Mouse (Mus musculus) CH12.LX (cell line): ENCODE results near the gene Snrk. TPM values are rescaled to one million over a fixed set of nuclear protein-coding genes. Genes with fewer than 3 reads are reported as not detected.

Experiments
- DNase-seq: peaks from one replicate; pipeline ENCODE4 v3.0.0-alpha.2; 2013; ENCODE audit errors: extremely low read depth
- H3K27ac ChIP-seq: 2 replicates; pipeline ENCODE4 v1.5.1; 2012; ENCODE audit warnings: low read depth, mild to moderate bottlenecking, control low read depth, moderate library complexity; ENCODE audit not compliant: insufficient read depth
- H3K27me3 ChIP-seq: replicated peaks from 2 replicates; pipeline ENCODE3; 2012; ENCODE audit warnings: inconsistent platforms
- H3K36me3 ChIP-seq, 2 experiments: replicated peaks in 1 of 2; 2 replicates each; pipeline versions ENCODE3 to v1.6.1; 2012; ENCODE audit warnings: inconsistent platforms in 1 of 2, low read length in 1 of 2, mild to moderate bottlenecking in 1 of 2, mixed read lengths in 1 of 2, moderate library complexity in 1 of 2; ENCODE audit not compliant: control insufficient read depth in 1 of 2, insufficient read depth in 1 of 2
- H3K4me1 ChIP-seq, 2 experiments: 2 replicates each; pipeline ENCODE4 v1.6.1; 2012; ENCODE audit warnings: inconsistent platforms in 1 of 2, moderate library complexity in 1 of 2; ENCODE audit not compliant: insufficient read depth in 2 of 2, control insufficient read depth in 1 of 2
- H3K4me2 ChIP-seq: 2 replicates; pipeline ENCODE4 v1.6.1; 2012; ENCODE audit warnings: low read depth, mild to moderate bottlenecking, control low read depth; ENCODE audit not compliant: poor library complexity, insufficient read depth, severe bottlenecking
- H3K4me3 ChIP-seq, 3 experiments: fragments of 150-350 bp in 1 of 3; sonication (generic) in 1 of 3; replicated peaks in 1 of 3; 2 replicates each; pipeline versions ENCODE3 to v1.5.1; 2011 to 2012; ENCODE audit warnings: low read depth in 2 of 3, low read length in 2 of 3, mild to moderate bottlenecking in 2 of 3, moderate library complexity in 2 of 3, control low read depth in 1 of 3, improper control_type of control experiment in 1 of 3, inconsistent platforms in 1 of 3, mixed read lengths in 1 of 3; ENCODE audit not compliant: poor library complexity in 1 of 3
- H3K79me2 ChIP-seq: replicated peaks from 2 replicates; pipeline ENCODE4 v1.6.1; 2012; ENCODE audit warnings: mild to moderate bottlenecking, moderate library complexity; ENCODE audit not compliant: control insufficient read depth, poor library complexity, insufficient read depth, severe bottlenecking; ENCODE audit errors: extremely low read depth
- H3K9ac ChIP-seq: 2 replicates; pipeline ENCODE4 v1.6.1; 2012; ENCODE audit warnings: low read depth, mild to moderate bottlenecking, control low read depth, moderate library complexity; ENCODE audit not compliant: insufficient read depth
- H3K9me3 ChIP-seq: replicated peaks from 2 replicates; pipeline ENCODE3; 2012; ENCODE audit warnings: low read length, inconsistent platforms, mixed read lengths
- BHLHE40 ChIP-seq: IDR thresholded peaks from 2 replicates; pipeline ENCODE4 v1.6.1; 2011; ENCODE audit warnings: mild to moderate bottlenecking, low read depth, low read length, improper control_type of control experiment
- CHD1 ChIP-seq: IDR thresholded peaks from 2 replicates; pipeline ENCODE4 v1.6.1; 2012; ENCODE audit warnings: low read depth, low read length, improper control_type of control experiment, inconsistent platforms
- CHD2 ChIP-seq: IDR thresholded peaks from 2 replicates; pipeline ENCODE4 v1.6.1; 2011; ENCODE audit warnings: low read length, improper control_type of control experiment
- CTCF ChIP-seq, 2 experiments: IDR thresholded peaks in 1 of 2; conservative IDR thresholded peaks in 1 of 2; 2 replicates each; pipeline ENCODE4 v1.5.1; 2011 to 2012; ENCODE audit warnings: low read depth in 2 of 2, low read length in 2 of 2, improper control_type of control experiment in 1 of 2, inconsistent platforms in 1 of 2, mild to moderate bottlenecking in 1 of 2, moderate library complexity in 1 of 2
- ELF1 ChIP-seq: IDR thresholded peaks from 2 replicates; pipeline ENCODE4 v1.6.1; 2014; ENCODE audit warnings: low read depth, mild to moderate bottlenecking, inconsistent platforms, low read length, improper control_type of control experiment
- EP300 ChIP-seq: IDR thresholded peaks from 2 replicates; pipeline ENCODE4 v1.6.1; 2011; ENCODE audit warnings: low read length, improper control_type of control experiment
- ETS1 ChIP-seq: conservative IDR thresholded peaks from 2 replicates; pipeline ENCODE4 v1.6.1; 2012; ENCODE audit warnings: low read depth, mild to moderate bottlenecking, inconsistent platforms, low read length, improper control_type of control experiment, moderate library complexity
- GABPA ChIP-seq: IDR thresholded peaks from 2 replicates; pipeline ENCODE4 v1.6.1; 2012; ENCODE audit warnings: low read depth, low read length, improper control_type of control experiment, inconsistent platforms; ENCODE audit not compliant: insufficient replicate concordance
- HCFC1 ChIP-seq: IDR thresholded peaks from 2 replicates; pipeline ENCODE4 v1.6.1; 2012; ENCODE audit warnings: low read depth, mild to moderate bottlenecking, inconsistent platforms, low read length, improper control_type of control experiment
- JUN ChIP-seq: IDR thresholded peaks from 2 replicates; pipeline ENCODE4 v1.6.1; 2011; ENCODE audit warnings: low read depth, mild to moderate bottlenecking, low read length, improper control_type of control experiment, moderate library complexity; ENCODE audit not compliant: insufficient read depth
- KAT2A ChIP-seq: IDR thresholded peaks from 2 replicates; pipeline ENCODE4 v1.6.1; 2012; ENCODE audit warnings: low read length, improper control_type of control experiment, inconsistent platforms; ENCODE audit not compliant: insufficient replicate concordance
- MAX ChIP-seq: IDR thresholded peaks from 2 replicates; pipeline ENCODE4 v1.6.1; 2011; ENCODE audit warnings: low read length, improper control_type of control experiment
- MYC ChIP-seq: IDR thresholded peaks from 2 replicates; pipeline ENCODE4 v1.6.1; 2011; ENCODE audit warnings: low read depth, mild to moderate bottlenecking, improper control_type of control experiment, low read length
- NRF1 ChIP-seq: IDR thresholded peaks from 2 replicates; pipeline ENCODE4 v1.6.1; 2014; ENCODE audit warnings: low read depth, mild to moderate bottlenecking, inconsistent platforms, low read length, improper control_type of control experiment, moderate library complexity
- POLR2A ChIP-seq: IDR thresholded peaks from 2 replicates; pipeline ENCODE4 v1.6.1; 2011; ENCODE audit warnings: low read depth, mild to moderate bottlenecking, improper control_type of control experiment, low read length
- POLR2AphosphoS2 ChIP-seq: IDR thresholded peaks from 2 replicates; pipeline ENCODE4 v1.6.1; 2011; ENCODE audit warnings: low read depth, low read length, improper control_type of control experiment
- RAD21 ChIP-seq: IDR thresholded peaks from 2 replicates; pipeline ENCODE4 v1.6.1; 2011; ENCODE audit warnings: low read depth, mild to moderate bottlenecking, low read length, improper control_type of control experiment, moderate library complexity
- RCOR1 ChIP-seq: conservative IDR thresholded peaks from 2 replicates; pipeline ENCODE4 v1.6.1; 2012; ENCODE audit warnings: low read depth, mild to moderate bottlenecking, inconsistent platforms, low read length, improper control_type of control experiment
- SIN3A ChIP-seq: IDR thresholded peaks from 2 replicates; pipeline ENCODE4 v1.6.1; 2012; ENCODE audit warnings: low read length, improper control_type of control experiment, inconsistent platforms
- SMC3 ChIP-seq: IDR thresholded peaks from 2 replicates; pipeline ENCODE4 v1.6.1; 2011; ENCODE audit warnings: low read depth, low read length, improper control_type of control experiment
- TBP ChIP-seq: conservative IDR thresholded peaks from 2 replicates; pipeline ENCODE4 v1.6.1; 2011; ENCODE audit warnings: low read depth, low read length, improper control_type of control experiment
- TCF12 ChIP-seq: IDR thresholded peaks from 2 replicates; pipeline ENCODE4 v1.6.1; 2014; ENCODE audit warnings: low read depth, mild to moderate bottlenecking, inconsistent platforms, low read length, improper control_type of control experiment
- USF1 ChIP-seq: IDR thresholded peaks from 2 replicates; pipeline ENCODE4 v1.6.1; 2014; ENCODE audit warnings: low read depth, mild to moderate bottlenecking, inconsistent platforms, low read length, improper control_type of control experiment
- USF2 ChIP-seq: conservative IDR thresholded peaks from 2 replicates; pipeline ENCODE4 v1.6.1; 2011; ENCODE audit warnings: low read depth, low read length, improper control_type of control experiment
- ZC3H11A ChIP-seq: IDR thresholded peaks from 2 replicates; pipeline ENCODE4 v1.6.1; 2012; ENCODE audit warnings: low read depth, mild to moderate bottlenecking, inconsistent platforms, low read length, improper control_type of control experiment
- ZMIZ1 ChIP-seq: IDR thresholded peaks from 2 replicates; pipeline ENCODE4 v1.6.1; 2012; ENCODE audit warnings: low read depth, mild to moderate bottlenecking, inconsistent platforms, low read length, improper control_type of control experiment
- ZNF384 ChIP-seq: IDR thresholded peaks from 2 replicates; pipeline ENCODE4 v1.6.1; 2012; ENCODE audit warnings: low read depth, low read length, improper control_type of control experiment, inconsistent platforms
- dilution Hi-C: fragments of 300-500 bp; cut with MboI; formaldehyde crosslinking; loops from 2 replicates; pipeline ENCODE4 v1.14.3; 2020; ENCODE audit warnings: low sequenced_read_pairs; ENCODE audit not compliant: extremely low pct_unique_long_range_greater_than_20kb, extremely low pct_ligation_motif_present
- in situ Hi-C: fragments of 300-500 bp; cut with MboI; formaldehyde crosslinking; loops from 3 replicates; pipeline ENCODE4 v1.14.3; 2019; ENCODE audit warnings: low sequenced_read_pairs, low pct_ligation_motif_present, low pct_unique_long_range_greater_than_20kb, mixed read lengths
- polyA plus RNA-seq: library from polyadenylated mRNA; unstranded; fragments of >175 nt; gene quantifications from 2 replicates; pipeline ENCODE4 v1.2.1, GENCODE M21; 2012; ENCODE audit warnings: low read depth; ENCODE audit not compliant: insufficient read length
- total RNA-seq, 2 experiments: library from RNA; depleted of rRNA; stranded (reverse); fragments of 300-350 nt in 1 of 2; fragments of >200 nt in 1 of 2; gene quantifications; 2 replicates each; pipeline ENCODE4 v1.2.3; 2012 to 2014

Snrk gene
- total and polyA plus RNA-seq, 3 experiments = 6.1 to 13.1 (median 7.0) TPM

DNA sequence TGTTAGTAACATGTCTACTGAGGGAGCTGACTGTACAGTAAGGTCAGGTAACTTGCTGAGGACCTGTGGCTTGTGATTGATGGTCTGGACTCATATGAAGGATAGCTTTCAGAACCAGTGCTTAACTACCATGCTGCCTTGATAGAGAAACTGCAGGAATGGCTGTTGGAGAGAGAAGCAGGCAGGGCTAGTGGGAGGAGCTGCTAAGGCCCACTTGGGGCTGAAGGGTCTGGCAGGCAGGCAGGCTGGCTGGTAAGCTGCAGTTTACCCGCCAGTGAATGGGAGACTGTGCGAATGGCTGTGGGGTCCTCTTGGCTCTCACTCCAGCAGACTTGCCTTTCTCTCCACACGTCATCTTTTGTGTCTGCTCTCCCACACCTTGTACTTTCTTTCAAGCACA, 13.6 kb downstream of the Snrk start:
- Histone ChIP-seq H3K4me2 (no peak overlapping the region), H3K4me1 (peaks cover 5 to 14% of the 10 kb centered on the region in 2 experiments; a peak in 3 of 4 replicates), H3K27ac (no peak overlapping the region), H3K36me3 (peaks cover 0 to 7% of the 10 kb centered on the region in 2 experiments), H3K4me3 (no peak overlapping the region), H3K27me3 (no peaks in the 10 kb centered on the region), H3K9me3 (no peaks in the 10 kb centered on the region), H3K79me2 (no peaks in the 10 kb centered on the region), H3K9ac (no peak overlapping the region)
- dilution Hi-C loops (no loop called here), in situ Hi-C loops (no loop called here)
- DNase-seq = no peak
- no peak for TF ChIP-seq ETS1
- no peak for TF ChIP-seq EP300

DNA sequence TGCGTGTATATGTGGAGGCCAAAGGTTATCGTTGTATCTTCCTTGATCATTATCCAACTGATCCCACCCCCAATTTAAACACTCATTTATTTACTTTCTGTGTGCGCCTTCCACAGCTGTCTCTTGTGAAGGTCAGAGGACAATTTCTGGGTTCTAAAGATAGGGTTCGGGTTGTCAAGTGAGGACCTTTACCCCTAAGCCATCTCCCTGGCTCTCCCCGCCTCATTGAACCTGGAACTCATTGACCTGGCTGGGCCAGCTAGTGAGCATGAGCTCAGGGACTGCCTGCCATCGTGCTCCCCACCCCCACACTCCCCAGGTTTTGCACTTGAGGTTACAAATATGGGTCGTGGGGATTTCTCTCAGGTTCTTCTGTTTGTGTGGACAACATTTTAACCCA, 15.1 kb downstream of the Snrk start:
- peaks cover 5 to 14% of the 10 kb centered on the region in 2 experiments; a peak in 3 of 4 replicates for H3K4me1 ChIP-seq
- in situ Hi-C loops = no loop called here

DNA sequence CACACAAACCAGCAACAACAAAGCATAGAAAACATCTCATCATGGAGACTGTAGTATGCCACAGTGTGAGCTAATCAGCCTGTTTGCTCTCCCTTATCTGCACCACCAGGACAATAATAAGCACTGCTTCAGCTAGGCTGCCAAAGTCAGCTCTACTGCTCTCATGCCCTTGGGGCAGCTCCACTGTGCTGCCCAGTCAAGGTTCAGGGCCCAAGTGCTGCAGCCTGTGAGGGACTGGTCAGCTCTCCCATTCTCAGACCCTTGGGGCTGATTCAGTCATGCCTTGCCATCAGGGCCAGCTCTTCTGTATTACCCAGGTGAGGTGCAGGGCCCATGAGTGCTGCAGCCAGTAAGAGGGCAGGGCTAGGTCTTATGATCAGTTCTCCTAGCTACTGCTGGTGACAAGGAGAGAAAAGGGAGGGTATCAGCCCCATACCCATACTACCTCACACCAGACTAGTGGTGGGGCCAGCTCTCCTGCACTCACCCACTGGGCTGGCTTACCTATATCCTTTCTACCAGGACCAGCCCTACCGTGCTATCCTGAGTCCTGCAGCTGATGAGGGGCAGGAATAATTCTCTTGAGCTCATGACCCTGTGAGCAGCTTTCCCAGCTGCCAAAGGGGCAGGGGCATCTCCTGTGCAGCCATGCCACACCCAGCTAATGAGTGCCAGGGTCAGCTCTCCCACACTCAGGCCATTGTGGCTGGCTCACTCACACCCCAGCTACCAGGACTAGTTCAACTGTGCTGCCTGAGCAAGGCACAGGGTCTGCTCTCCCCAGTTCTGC, 18.2 kb downstream of the Snrk start:
- no peaks in the 10 kb centered on the region for H3K27me3 ChIP-seq
- no peak overlapping the region for H3K4me2 ChIP-seq
- H3K9me3 ChIP-seq = no peaks in the 10 kb centered on the region
- TF ChIP-seq KAT2A = no peak
- TF ChIP-seq RCOR1 = no peak
- TF ChIP-seq ZC3H11A = no peak
- TF ChIP-seq POLR2AphosphoS2 = no peak
- TF ChIP-seq JUN = no peak
- no peak for TF ChIP-seq SMC3
- TF ChIP-seq HCFC1 = no peak
- TF ChIP-seq USF2 = no peak
- TF ChIP-seq ZNF384 = no peak
- TF ChIP-seq SIN3A = no peak
- TF ChIP-seq TCF12 = no peak
- TF ChIP-seq CHD1 = no peak
- TF ChIP-seq NRF1 = no peak
- no peak for TF ChIP-seq CTCF (conservative IDR thresholded peaks at IDR 0.05 in 1 of 2, IDR thresholded peaks at IDR 0.05 in 1 of 2; ENCODE audit: low read depth in 2 of 2, low read length in 2 of 2)
- TF ChIP-seq BHLHE40 = no peak
- TF ChIP-seq MYC = no peak
- in situ Hi-C loops (no loop called here), dilution Hi-C loops (no loop called here)
- no peak for DNase-seq
- H3K79me2 ChIP-seq = no peaks in the 10 kb centered on the region
- peaks cover 3 to 19% of the 10 kb centered on the region in 2 experiments for H3K36me3 ChIP-seq
- no peak overlapping the region for H3K4me3 ChIP-seq
- H3K27ac ChIP-seq = no peak overlapping the region
- H3K4me1 ChIP-seq = no peaks in the 10 kb centered on the region
- H3K9ac ChIP-seq = no peak overlapping the region

More for the DNA sequence above, 15.1 kb downstream of the Snrk start:
- H3K9me3 ChIP-seq = no peaks in the 10 kb centered on the region
- H3K9ac ChIP-seq = no peak overlapping the region
- H3K27me3 ChIP-seq = no peaks in the 10 kb centered on the region
- no peak for DNase-seq
- dilution Hi-C loops = no loop called here
- no peaks in the 10 kb centered on the region for H3K79me2 ChIP-seq
- no peak overlapping the region for H3K4me3 ChIP-seq
- H3K27ac ChIP-seq = no peak overlapping the region
- peaks cover 0 to 12% of the 10 kb centered on the region in 2 experiments for H3K36me3 ChIP-seq
- TF ChIP-seq MYC = no peak
- no peak for TF ChIP-seq USF1
- no peak for TF ChIP-seq GABPA
- no peak for TF ChIP-seq EP300
- no peak for TF ChIP-seq JUN
- no peak for TF ChIP-seq ZMIZ1
- no peak for TF ChIP-seq RAD21
- no peak for TF ChIP-seq BHLHE40
- no peak for TF ChIP-seq SMC3
- no peak for TF ChIP-seq MAX
- no peak for TF ChIP-seq TBP
- TF ChIP-seq NRF1 = no peak
- no peak for TF ChIP-seq CHD2
- no peak for TF ChIP-seq ELF1
- no peak for TF ChIP-seq ZNF384
- TF ChIP-seq POLR2AphosphoS2 = no peak
- TF ChIP-seq RCOR1 = no peak
- no peak for TF ChIP-seq POLR2A
- H3K4me2 ChIP-seq = no peak overlapping the region
